Mouse (Mus musculus) heart, postnatal 25 days (tissue): ENCODE results near the gene Tgfbr3l. TPM values are rescaled to one million over a fixed set of nuclear protein-coding genes. Genes with fewer than 3 reads are reported as not detected.

ENCODE experiments used
- DNase-seq: peaks from one replicate; pipeline ENCODE4 v3.0.0; 2022; ENCODE audit warnings: low spot score
- intact Hi-C: fragments of 180-260 bp; cut with DNase I; formaldehyde crosslinking; loops from one replicate; pipeline ENCODE4 v1.15.1; 2025
- total RNA-seq, 2 experiments: library from RNA; stranded (reverse); gene quantifications; 2 replicates each; pipeline ENCODE4 v1.2.3; 2021

The Tgfbr3l gene
- total RNA-seq, 2 experiments from 2014 or later = 2.4 to 2.5 TPM

DNA sequence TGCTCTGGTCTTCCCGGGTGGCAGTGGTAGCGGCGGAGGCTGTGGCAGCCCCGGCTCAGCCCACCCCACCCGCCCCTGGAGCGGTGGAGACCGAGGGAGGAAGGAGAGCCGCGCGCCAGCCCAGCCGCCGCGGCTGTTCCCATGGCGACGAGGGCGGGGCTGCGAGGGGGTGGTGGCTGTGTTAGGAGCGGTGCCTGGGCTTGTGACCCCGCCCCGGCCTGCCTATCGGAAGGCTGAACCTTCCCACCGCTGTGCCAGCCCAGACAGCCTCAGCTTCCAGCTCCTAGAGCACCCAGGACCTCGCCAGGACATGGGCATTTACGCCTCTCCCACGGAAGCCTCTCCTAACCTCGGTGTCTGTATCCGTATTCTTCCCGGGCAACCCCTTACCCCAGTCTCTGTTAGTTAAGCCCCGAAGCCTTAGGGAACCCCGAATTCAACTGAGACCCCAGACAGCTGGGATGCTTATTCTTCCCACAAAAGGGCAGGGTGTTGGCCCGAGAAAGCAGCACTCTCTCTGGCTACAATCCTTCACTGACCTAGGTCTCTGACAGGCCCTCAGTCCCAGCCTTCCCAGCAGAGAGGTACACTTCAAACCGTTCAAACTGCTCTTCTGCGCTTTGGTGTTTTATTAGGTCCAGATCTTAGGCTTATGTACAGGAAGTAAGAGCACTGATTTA is 11.3 kb downstream of the Tgfbr3l start, which contains the start of gene Ctxn1:
Gene Ctxn1 (minus strand): TSS at position 150 of the 680 bp plus-strand sequence.
- intact Hi-C loops = loop anchor here (2.0 to 10.0 kb wide), 3 partner anchors 16 to 416 kb away; partner anchors contain the start of gene Timm44
- peak; percentile 86 for DNase-seq

DNA sequence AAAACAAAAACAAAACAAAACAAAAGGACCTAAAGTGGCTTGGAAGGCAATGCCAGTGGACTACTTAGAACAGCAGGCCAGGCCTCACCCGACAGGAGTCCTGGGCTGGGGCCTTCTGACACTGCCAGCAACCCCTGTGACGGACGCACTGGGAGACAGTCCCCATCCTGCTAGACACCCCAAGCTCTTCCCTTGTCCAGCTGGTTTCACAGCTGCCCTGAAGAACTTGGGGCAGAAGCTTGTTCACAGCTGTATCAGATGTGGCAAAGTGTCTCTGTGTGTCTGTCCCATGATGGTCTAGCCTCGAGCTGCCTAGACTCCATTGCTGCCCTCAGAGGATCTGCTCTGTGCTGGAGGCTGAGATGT is 11.8 kb downstream of the Tgfbr3l start:
- intact Hi-C loops = loop anchor here (2.0 to 10.0 kb wide), 3 partner anchors 15 to 415 kb away; partner anchors contain the start of gene Timm44
- DNase-seq = no peak

DNA sequence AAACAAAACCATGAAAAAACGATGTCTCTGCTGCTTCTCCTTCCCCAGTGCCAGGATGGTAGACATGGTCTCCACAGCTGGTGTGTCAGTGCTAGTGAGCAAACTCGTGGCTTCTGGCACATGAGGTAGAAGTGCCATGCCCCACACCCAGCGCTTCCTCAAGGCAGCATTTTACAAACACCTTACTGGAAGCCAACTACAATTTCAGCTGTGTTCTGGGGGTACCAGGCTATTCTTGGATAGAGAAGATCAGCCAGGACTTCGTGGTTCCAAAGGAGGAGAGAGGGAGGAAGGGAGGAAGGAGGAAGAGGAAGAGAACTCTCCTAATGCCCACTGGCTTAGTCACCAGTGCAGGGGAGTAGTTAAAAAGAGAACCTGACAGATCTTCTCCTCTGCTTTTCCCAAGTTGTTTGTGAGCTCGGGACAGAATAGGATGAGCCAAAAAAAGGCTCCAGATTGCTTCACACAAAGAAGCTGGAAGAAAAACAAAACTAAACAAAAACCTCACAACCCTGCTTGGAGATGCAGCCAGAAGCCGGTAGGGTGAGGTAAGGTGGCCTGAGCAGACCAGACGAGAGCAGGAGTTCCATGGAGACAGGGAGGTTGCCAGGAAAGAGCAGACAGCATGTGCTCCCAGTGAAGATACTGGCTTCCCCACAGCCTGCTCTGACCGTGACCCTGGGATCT is 15.2 kb downstream of the Tgfbr3l start:
- intact Hi-C loops = no loop called here
- no peak for DNase-seq

DNA sequence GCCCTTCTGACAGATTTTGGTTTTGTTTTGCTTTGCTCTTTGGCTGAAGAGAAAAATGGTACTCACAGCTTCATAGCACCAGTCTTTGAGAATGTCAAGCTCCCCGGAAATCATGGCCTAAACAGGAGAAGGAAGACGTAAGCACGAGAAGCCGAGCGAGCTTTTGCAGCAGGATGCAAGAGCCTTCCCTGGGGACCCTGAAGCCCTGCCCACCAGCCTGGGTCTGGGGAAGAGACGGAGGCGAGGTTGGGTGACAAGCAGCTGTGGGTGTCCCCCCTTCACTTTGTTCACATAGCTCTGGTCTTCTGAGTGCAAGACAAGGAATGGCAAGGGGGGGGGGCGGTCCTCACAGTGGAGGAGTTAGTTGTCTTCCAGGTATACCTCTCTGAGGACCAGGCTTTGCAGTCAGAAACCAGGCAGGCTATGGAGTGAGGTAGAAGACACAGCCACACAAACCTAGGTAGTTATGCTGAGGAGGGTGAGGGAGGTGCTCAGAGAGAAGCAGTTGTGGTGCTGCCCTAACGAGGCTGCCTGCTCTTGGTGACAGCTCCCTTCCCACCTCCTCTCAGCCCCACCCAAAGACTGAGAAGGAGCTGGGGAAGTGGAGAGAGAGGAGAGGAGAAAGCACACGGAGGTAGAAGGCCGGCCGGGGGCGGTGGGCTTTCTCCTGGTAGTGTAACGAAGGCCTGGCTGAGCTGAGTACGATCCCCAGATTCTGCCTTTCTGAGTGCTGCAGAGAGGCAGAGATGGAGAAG is 17.3 kb downstream of the Tgfbr3l start:
- intact Hi-C loops = no loop called here

DNA sequence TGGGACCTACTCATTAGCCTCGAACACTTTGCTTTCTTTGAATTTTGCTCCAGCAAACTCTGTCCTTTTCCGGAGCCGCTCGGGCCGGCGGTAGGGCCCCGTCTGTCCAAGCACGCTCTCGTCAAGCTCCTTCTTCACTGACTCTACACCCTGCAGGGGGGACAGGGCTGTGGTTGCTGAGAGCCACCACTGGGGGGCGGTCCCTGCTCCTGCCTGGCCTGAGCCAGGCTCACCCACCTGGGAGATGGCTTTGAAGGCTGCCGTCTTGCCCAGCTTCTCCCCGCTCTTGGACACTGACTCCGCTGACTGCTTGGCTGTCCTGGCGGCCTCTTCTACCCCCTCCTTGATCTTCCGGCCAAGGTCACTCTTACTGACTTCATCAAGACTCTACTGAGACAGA is 19.6 kb downstream of the Tgfbr3l start:
- DNase-seq = no peak
- intact Hi-C loops = no loop called here

More for the DNA sequence above, 17.3 kb downstream of the Tgfbr3l start:
- DNase-seq = no peak

DNA sequence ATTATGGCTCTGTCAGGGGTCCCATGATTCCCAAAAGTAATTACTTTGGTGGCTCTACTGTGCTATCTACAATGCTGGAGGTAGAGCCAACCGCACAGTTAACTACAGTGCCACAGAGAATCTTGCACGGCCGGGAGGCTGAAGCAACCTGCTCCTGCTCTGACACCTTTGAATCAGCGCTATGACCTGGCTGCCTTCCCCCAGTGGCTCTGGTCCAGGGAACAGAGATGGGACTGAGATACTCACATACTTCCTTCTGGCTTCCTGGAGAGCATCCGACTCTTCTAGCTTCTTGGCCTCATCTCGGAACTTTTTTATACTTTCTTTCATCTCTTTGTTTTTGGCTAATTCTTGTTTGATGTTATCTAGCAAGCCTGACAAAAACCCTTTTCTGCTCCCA is 21.6 kb downstream of the Tgfbr3l start:
- DNase-seq = no peak
- intact Hi-C loops = no loop called here

DNA sequence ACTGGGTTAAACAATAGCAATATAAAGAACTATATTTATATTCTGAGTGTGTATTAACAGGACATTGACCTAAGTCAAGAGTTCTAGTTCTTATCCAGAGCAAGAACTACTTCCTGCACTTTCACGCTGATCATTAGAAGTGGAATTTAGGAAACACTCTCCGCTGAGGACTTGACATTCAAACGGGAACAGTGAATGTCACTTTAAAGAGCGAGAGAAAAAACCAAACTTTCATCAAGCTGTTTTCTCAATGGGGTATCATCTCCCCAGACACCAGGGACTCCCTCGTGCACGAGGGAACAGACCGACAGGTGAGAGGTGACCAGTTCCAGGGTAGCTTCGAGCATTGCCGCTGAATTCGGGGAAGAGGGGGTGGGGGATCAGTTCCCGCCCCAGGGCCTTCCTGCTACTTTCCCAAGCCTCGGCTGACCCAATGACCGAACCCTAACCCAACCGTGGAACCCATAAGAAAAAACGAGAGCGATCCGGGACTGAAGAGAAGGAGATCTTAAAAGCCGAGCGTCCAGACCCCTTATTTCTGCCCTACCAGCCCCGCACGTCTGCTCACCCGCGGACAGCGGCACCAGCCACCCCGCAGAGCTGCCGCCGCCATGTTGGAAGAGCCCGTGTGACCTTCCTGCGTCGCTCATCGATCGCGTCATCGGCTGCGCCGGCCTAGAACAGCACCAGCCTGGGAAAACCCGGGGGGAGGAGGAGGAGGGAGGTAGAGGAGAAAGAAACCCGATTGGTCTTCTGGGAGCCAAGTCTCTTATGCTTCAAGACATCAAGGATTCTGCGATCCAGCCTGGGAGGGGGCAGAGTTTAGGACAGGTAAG is 27.5 kb downstream of the Tgfbr3l start, which contains the start of gene Timm44:
Gene Timm44 (minus strand): TSS at position 639 of the 836 bp plus-strand sequence.
- intact Hi-C loops = loop anchor here (2.0 to 5.0 kb wide), 2 partner anchors 17 to 47 kb away; partner anchors contain the start of gene Ctxn1

DNA sequence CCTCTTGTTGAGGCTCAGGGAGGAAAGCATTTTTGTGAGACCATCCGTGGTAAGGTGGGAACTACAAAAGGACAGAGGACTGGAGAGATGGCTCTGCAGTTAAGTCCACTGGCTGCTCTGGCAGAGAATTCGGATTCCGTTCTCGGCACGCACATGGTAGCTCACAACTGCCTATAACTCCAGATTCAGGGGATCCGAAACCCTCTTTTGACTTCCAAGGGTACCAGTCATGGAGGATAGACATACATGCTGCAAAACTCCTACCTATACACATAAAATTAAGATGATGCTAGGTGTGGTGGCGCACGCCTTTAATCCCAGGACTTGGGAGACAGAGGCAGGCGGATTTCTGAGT is 28.1 kb downstream of the Tgfbr3l start:
- no peak for DNase-seq
- intact Hi-C loops = loop anchor here (5.0 kb wide), 1 partner anchor 46 kb away; no protein-coding TSS in a partner anchor

More for the DNA sequence above, 27.5 kb downstream of the Tgfbr3l start, which contains the start of gene Timm44:
- peak; percentile 90 for DNase-seq

DNA sequence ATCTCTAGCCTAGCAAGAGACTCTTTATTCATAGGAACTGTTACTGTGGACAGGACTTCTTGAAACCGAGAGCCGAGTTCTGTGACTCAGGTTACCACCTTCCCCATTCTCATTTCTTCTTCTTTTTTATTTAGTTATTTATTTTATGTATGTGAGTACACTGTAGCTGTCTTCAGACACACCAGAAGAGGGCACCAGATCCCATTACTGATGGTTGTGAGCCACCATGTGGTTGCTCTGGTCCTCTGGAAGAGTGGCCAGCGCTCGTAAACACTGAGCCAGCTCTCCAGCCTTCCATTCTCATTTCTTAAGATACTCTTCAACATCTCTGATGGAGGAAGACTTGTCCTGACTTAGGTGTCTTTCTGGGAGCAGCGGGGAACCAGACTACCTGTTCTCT is 44.7 kb downstream of the Tgfbr3l start:
- intact Hi-C loops = no loop called here
- DNase-seq = no peak

DNA sequence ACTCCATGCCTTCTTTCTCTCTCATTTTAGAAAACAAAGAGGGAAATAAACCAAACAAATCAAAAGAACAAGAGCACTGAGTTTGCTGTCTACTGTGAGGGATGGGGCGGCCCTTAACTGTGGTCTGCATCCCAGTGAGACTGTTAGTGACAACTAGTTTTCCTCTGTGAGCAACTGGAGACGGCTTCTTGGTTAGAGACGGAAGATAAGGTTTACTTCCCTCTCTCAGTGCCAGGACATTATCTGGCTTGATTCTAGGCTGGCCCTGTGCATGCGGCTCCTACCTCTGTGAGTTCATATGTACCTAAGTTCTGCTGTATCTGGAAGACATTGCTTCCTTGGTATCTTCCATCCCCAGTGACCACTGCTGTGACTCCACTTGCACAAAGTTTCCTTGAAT is 49.8 kb downstream of the Tgfbr3l start:
- intact Hi-C loops = no loop called here
- DNase-seq = no peak

Other genes with a start within 250 kb of the Tgfbr3l start
- gene Cd209f, start 142.4 kb upstream of the Tgfbr3l start, total RNA-seq = under 1 TPM; 0.21 to 0.42 TPM
- not detected for gene Cd209g, start 114.1 kb upstream of the Tgfbr3l start, total RNA-seq
- 10 to 100 TPM; 23.4 to 24.6 TPM for gene Evi5l, start 81.6 kb upstream of the Tgfbr3l start, total RNA-seq
- gene Prr36, start 30.8 kb upstream of the Tgfbr3l start, total RNA-seq = not detected
- under 1 TPM; 0.08 to 0.34 TPM for gene Lrrc8e, start 21.4 kb upstream of the Tgfbr3l start, total RNA-seq
- 10 to 100 TPM; 68.9 to 69.9 TPM for gene Map2k7, start 9.5 kb upstream of the Tgfbr3l start, total RNA-seq
- not detected for gene Gm49320, start 9.3 kb upstream of the Tgfbr3l start, total RNA-seq
- 10 to 100 TPM; 14.4 to 15.0 TPM for gene Snapc2, start 4.9 kb downstream of the Tgfbr3l start, total RNA-seq
- 1 to 10 TPM in 1 of 2 experiments, under 1 TPM in 1; 0.75 to 1.1 TPM for gene Ctxn1, start 11.1 kb downstream of the Tgfbr3l start, total RNA-seq
- gene Timm44, start 27.7 kb downstream of the Tgfbr3l start, total RNA-seq = 100 to 1,000 TPM; 117 TPM
- gene Ccl25, start 77.0 kb downstream of the Tgfbr3l start, total RNA-seq = 1 to 10 TPM; 3.5 to 4.4 TPM
- 10 to 100 TPM; 58.2 to 64.1 TPM for gene Elavl1, start 77.2 kb downstream of the Tgfbr3l start, total RNA-seq
- 10 to 100 TPM; 37.1 to 42.5 TPM for gene Cers4, start 244.8 kb downstream of the Tgfbr3l start, total RNA-seq